Mouse (Mus musculus) thymus, postnatal 4 days (tissue): Measurements from ENCODE around the gene Anapc16.
A peak's percentile ranks its signal among the peaks of the same experiment; 100 is the strongest.
"Not testable (repeated sequence)": the region's sequence is repeated elsewhere in the genome, so short reads cannot be mapped to it uniquely, and the experiment has no call there.

Experiments used
- DNase-seq: peaks from one replicate; pipeline ENCODE4 v3.0.0; 2021

The Anapc16 gene

DNA sequence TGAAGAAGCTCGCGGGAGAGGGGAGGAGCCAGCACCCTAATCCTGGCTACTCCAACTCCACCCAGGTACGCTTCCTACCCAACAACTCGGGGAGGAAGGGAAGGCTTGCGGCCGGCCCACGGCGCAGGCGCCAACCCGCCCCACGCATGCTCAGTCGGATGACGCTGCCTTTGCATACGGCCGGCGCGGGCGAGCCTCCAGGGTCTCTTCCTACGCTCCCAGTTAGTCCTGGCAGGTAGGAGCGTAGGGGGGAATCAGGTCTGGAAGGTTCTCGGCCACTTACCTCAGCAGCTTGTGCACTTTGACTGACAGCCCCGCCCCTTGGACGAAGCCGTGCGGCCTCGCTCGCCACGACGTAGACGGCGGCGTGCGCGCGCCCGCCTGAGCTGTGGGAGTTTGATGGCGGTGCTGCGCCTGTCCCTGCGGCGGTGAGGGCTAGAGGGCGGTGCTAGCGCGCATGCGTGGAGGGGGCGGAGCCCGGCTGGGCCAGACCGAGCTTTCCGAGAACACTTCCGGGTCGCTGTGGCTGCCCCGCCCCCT lies at the start of gene Anapc16, which contains the start of gene Ascc1:
Anapc16 (minus strand) TSS at position 463 of the 540 bp plus-strand sequence.
Ascc1 (plus strand) TSS at position 133 of the 540 bp plus-strand sequence.
- peak; percentile 99 for DNase-seq

DNA sequence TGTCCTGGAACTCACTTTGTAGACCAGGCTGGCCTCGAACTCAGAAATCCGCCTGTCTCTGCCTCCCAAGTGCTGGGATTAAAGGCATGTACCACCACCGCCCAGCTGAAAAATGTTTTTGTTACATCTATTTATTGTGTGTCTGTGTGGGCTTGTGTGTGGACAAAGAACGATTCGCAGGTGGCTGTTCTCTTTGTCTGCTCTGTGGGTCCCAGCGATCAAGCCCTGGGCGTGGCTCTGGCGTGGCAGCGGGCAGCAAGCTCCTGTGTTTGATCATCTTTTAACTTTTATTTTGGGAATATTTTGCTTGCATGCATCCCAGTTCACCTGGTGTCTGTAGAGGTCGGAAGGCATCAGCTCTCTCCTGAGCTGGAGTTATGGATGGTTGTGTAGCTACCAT lies 47.6 kb upstream of the Anapc16 start:
- DNase-seq, result no peak

DNA sequence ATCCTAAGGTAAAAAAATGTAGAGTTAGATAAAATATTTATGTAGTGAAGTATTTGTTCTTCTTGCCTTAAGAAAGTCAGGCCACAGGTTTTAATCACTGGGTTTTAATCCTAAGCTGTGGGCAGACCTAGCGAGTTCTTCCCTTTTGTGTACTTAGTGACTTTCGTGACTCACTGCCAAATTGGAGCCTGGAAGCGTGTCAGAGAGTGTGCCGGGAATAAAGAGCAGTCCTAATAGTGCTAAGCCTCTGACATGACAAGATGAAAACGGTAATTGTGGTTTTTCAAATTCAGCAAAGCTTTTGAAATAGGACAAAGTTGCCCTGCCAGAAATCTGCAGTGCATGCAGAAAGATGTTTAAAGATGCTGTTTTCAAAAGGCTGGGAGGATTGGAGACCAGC lies 43.8 kb upstream of the Anapc16 start:
- no peak for DNase-seq

DNA sequence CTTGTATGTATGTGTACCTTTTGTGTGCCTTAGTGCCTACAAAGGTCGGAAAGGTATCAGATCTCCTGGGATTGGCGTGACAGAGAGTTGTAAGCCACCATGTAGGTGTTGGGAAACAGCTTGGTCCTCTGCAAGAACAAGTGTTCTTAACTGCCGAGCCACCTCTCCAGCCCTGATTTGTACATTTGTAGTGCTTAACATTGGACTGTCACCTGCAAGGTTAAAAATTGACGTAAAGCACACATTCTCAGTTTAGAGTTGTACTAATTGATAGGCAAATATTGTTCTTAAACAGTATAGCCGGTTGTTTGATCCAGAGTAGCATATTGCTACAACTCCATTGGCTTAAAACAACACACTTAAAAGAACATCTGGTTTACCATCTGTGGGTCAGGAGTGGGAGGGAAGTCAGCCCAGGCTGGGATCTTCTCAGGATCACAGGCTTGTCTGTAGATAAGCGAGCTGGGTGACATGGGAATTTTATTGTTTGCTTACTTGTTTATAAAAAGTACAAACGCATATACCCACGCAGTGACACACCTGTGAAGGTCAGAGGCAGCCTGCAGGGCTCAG lies 39.5 kb upstream of the Anapc16 start:
- no peak for DNase-seq

DNA sequence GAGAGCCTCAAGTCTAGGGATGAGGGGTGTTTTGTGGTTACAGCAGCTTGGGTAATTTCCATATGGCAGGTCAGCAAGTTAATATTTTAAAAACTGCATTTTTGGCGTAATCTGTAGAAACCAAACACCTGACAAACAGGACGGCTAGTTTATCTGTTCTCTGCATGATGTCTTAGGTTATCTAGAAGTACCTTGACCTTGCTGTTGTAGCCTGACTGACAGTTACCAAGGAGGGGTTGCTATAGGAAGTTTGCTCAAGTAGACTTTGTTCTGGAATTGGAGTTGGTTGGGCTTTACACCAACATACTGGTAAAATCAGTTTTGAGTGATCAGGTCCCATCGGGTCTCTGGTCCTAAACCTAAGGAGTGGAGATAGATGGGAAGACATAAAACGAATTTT lies 32.8 kb upstream of the Anapc16 start:
- no peak for DNase-seq

DNA sequence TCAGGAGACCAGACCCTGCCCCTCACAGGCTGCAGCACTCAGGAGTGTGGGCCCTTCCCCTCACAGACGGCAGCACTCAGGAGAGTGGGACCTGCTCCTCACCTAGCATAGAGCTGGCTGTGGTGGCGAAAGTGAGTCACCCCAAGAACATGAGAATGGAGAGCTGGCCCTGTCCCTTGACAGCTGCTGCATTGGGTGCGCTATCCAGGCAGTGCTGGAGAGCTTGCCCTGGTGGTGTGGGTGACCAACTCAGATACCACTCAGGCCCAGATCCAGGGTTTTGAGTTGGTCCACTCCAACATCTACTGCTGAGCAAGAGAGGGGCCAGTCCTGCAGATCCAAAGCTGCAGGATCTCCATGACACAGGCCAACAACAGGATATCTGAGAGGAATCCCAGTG lies 31.7 kb upstream of the Anapc16 start:
- no peak for DNase-seq

DNA sequence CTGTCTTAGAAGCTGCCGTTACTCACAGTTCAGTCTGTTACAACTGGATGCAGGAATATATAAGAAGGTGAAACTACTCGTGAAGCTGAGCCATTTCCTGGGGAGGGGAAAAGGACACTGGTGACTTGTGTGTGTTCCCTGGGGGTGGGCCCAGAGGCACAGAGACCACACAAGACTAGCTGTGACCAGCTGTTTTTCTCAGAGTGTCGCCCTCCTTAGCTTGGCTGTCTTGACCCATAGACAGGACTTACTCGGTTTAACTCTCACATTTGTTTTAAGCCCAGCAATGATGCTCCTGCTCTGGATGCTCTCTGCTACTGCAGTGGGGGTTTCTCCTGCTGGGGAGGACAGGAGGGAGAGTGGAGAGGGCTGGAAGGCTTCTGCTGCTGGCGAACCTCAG lies 30.1 kb upstream of the Anapc16 start:
- DNase-seq, result no peak

DNA sequence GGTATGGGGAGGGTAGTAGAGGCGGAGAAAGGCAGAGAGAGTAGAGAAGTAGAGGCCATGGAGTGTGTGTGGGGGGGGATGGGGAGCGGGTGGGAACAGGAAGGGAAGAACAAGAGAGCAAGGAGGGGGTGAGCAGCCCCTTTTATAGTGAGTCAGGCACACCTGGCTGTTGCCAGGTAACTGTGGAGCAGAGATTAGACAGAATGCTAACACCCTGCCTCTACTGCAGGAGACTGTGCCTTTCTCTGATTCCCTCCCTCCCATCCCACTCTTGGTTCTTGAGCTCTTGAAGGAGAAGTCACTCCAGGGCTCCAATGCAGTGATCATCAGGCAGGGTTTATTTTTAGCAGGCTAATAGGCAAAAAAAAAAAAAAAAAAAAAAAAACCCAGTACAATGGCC lies 29.7 kb upstream of the Anapc16 start:
- DNase-seq, result no peak

DNA sequence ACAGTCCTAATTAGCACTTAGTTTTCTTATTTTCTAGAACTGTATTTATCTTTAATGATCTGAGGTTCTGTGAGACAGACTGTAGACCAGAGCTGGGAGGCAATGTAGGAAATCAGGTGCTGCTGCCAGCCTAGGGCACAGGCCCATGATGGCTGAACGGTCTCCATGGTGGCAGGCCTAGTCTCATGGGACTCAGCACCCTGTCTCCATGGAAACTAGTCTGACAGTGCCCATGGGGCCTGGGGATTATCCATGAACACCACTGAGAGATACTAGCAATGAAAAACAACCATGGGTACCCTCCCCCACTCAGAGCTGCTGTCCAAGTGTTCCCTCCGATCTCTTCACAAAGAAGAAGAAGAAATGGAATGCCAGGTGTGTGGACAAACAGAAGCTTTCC lies 29.1 kb upstream of the Anapc16 start:
- no peak for DNase-seq

DNA sequence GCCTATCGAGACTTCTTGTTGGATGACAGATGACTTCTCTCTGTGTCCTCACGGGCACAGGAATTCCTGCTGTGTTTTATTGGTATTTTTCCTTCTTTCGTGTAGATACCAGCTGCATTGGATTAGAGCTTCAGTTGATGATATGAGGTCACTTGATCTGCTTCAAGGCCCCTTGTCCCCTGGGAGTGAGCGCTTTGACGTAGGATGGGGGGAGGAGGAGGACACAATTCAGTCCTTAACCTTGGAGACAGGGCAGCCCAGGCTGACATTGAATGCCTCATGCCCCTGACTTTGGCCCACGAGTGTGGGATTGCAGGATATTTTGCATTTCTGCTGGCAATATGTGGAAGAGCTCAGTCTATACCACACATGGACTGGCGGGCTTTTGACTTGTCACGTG lies 28.6 kb upstream of the Anapc16 start:
- no peak for DNase-seq

DNA sequence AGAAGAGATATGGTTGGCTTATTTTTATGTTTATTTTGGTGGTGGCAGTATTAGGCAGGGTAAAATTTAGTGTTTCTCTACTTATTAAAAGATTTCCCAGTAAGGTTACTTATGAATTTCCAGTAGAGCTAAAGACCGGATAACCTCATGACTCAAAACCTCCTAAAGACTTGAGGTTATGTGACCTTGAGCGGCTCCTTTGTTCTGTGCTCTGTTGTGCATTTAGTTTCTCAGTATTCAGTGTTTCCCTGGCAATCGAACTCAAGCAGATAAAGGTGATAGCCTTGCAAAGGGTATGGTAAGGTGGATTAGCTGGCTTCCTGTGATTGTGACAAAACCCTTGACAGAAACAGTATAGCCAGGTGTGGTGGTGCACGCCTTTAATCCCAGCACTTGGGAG lies 26.5 kb upstream of the Anapc16 start:
- no peak for DNase-seq

DNA sequence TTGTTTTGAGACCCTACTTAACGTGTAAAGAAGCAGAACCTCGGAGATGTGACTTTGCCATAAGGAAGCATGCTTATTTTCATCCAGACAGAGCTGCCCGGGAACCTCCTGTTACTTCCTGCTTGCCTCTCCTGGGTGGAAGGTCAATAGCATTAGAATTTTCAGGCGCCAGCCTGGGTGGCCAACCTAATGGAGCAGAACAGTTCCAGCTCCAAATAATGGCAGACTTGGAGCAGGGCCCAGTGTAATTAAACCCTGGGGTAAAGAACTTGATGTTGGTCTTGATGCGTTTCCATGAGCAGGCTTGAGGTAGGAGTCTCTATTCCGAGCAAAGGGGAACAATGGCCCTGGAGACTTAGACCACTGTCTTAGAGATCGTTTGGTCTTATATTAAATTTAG lies 26.0 kb upstream of the Anapc16 start:
- DNase-seq, result no peak

DNA sequence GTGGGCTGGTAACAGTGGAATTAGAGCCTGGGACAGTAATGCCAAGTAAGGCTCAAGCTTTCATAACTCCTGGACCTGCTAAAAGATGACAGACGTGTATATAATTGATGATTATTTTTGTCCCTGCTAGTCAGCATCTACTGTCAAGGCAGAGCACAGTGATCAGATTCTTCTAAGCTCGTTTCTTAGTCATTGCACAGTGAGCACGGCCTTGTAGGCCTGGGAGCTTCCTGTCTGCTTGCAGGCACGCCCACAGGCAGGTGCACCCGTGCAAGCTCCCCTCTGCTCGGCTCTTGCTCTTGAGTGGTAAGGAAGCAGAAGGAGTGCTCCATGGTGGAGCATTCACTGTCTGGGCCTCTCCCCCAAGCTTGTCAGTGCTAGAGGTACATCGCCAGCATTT lies 25.2 kb upstream of the Anapc16 start:
- peak; percentile 75 for DNase-seq

DNA sequence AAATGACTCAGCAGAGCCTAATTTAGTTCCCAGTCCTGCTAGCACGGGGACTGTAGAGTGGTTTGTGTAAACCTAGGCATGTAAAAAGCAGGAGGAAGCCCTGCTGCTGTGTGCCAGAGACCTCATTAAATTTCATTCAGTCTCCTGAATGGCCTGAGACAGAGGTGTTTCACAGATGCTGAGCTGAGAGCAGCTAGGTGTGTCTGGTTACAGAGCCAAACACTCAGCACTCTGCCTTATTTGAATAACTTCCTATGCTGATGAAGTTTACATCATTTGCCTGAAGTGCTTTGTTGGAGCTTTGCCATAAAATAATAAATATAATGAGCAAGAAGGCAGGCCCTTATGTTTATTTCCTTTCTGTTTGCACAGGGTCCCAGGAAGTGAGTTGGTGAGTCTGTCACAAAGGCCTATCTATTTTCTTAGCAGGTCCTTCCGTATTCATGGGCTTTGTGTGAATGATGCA lies 24.7 kb upstream of the Anapc16 start:
- no peak for DNase-seq

DNA sequence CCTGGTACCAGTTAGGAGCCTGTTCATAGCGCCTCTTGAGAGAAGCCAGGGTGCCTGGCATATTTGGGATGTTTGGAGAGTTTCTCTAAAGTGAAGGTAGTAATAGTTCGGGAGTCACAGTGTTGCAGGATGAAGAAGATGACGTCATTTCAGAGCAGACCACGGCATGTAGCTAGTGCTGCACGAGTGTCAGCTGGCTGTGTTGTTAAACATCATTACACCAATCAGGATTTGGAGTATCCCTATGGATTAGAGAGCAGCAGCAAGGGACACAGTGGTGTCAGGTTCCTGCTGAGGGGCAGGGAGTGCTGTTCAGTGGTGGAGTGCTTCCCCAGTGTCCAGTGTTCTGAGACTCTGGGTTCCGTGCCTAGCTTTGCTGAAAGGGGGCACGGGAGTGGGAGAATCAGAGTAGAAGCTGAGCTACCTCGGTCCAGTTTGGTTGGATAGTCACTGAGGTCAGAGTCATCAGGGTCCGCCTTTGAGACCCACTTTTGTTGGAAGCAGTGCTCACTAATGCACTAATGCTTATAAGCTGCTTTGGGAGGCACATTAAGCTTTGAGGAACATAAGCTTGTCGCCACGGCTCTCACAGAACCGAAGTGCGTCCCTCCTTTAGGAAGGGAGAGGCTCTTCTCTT lies 23.9 kb upstream of the Anapc16 start:
- DNase-seq, result no peak

DNA sequence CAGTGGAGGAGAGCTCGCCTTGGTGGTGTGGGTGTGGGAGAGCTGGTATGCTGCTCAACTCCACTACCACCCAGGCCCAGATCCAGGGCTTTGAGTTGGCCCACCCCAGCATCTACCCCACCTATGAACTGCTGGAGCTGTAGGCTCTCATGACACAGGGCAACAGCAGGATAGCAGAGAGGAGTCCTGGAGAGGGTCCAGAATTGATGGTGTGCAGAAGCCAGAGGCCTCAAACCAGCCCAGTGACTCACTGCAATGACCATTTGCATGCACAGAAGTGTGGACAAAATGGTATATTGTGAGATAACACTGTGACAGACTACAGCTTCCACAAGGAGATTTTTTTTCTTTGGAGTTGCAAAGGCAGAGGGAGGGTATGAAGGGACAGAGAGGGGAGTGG lies 20.8 kb upstream of the Anapc16 start:
- no peak for DNase-seq

DNA sequence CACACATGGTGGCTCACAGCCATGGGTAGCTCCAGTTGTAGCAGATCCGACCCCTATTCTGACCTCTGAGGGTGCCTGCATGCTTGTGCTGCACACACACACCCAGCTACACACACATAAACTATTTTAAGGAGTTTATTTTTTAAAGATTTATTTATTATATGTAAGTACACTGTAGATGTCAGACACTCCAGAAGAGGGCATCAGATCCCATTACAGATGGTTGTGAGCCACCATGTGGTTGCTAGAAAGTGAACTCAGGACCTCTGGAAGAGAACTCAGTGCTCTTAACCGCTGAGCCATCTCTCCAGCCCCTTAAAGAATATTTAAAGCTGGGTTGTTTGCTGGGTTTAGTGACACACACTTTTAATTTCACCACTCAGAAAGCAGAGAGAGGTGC lies 16.4 kb upstream of the Anapc16 start:
- no peak for DNase-seq

DNA sequence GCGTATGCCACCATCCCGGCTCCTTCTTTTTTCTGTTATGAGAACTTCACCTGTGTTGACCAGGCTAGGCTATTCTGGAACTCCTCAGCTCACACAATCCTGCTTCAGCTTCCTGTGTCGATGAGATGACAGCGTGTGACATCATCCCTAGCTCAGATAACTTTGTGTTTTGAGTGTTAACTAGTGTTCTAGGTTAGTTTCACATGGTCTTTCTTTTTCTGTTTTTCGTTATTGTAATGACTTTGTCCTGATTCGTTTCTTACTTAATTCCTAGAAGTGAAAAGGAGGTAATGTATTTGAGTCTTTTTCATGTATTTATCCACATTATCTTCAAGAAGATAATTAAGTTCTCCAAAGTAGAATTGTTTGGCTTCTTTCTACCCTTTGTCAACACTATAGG lies 13.3 kb upstream of the Anapc16 start:
- DNase-seq, result no peak

DNA sequence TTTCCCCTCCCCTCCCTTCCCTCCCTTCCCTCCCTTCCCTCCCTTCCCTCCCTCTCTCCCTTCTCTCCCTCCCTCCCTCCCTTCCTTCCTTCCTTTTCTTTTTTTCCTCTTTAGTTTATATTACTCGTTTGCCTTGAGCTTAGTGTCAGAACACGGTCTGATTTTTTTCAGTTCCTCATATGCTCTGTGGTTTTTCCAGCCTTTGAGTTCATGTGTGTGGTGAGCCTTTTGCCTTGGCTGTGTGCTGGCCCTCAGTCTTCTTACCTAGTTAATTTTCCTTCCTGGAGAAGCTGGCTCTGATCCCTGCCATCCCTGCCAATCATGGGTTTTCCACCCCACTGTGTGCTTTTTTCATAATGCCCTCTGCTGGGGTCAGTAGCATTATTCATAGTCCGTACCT lies 6.2 kb upstream of the Anapc16 start:
- no peak for DNase-seq

DNA sequence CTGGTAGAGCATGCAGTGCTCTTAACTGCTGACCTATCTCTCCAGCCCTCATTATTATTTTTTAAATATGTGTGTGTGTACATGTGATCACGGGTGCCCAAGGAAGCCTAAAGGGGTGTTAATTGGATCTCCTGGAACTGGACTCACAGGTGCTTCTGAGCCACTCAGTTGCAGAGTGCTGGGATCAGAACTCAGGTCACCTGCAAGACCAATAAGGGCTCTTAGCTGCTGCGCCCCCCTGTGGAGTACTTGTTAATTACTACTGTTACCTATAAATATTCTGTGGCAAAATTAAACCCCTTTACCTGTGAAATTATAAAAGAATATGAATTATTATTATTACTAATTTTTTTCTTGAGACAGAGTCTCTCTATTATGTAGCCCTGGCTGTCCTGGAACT lies 2.3 kb upstream of the Anapc16 start:
- peak; percentile 78 for DNase-seq

DNA sequence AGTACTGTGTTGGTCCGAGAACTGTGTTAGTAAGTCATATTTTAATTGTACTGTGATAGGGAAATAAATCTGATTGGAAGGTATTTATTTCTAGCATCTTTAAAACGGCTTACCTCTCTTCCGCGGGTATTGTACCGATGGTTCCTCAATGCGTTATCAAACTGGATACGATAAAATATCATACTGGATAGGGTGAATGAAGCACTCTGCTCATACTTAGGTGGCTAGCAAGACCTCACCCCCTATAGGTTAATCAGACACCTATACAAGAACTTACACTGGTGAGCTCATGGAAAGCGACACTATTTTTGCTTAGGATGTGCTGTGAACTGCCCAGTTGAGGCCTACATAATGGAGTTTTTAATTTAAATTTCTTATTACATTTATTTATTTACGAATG lies 912 bp upstream of the Anapc16 start:
- no peak for DNase-seq

DNA sequence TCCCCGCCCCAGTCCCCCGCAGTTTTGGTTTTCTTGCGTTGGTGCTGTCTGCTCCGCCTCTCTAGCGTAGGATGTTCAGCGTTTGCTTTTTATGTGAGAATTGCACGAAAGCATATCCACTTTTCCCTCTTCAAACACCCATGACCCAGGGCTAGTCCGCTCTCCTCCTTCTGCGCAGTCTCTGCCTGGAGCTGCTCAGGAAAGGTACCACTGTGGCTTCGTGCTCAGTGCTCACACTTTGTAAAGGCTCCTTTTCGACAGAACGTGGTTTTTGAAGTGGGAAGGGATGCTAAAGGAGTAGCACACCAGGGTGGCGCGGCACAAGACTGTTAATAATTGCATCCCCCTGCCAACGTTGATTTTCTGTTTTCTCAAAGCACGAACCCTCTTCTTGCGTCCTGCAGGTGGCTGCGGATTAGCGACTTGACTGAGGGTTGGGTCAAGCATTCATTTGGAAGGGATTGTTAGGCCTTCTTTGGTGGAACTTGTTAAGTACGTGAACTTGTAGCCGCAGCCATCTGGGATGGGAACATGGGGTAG lies 348 bp upstream of the Anapc16 start:
- DNase-seq, result no peak

DNA sequence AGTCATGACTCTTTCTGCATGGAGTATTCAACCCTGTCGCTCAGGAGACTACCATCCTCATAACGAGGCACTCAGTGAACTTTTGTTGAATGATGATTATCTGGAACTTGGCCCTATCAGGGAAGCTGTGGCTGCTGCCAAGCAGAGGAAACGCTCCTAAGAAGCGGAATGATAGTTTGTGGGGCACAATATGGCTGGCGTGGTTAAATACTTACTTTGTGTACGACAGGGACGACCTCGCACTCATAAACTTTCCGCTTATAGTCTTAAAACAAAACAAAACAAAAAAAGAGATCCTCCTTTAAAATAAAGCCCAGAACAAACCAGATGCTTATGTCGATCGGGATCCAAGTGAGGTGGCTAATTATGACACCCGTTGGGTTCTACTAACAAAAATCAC lies 732 bp downstream of the Anapc16 start:
- DNase-seq, result no peak

DNA sequence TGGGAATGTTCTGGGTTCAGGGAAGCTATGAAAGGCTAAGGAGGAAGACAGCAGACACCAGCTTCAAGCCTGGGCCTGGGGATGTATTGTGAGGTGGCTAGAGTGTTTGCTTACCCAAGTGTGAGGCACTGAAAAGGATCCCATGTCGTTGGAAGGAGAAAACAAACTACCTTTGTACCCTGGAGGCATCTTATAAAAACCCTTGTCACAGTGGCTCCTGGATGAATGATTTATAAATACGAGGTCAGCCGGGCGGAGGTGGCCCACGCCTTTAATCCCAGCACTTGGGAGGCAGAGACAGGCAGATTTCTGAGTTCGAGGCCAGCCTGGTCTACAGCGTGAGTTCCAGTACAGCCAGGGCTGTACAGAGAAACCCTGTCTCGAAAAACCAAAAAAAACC lies 1.3 kb downstream of the Anapc16 start:
- not testable (repeated sequence) for DNase-seq

DNA sequence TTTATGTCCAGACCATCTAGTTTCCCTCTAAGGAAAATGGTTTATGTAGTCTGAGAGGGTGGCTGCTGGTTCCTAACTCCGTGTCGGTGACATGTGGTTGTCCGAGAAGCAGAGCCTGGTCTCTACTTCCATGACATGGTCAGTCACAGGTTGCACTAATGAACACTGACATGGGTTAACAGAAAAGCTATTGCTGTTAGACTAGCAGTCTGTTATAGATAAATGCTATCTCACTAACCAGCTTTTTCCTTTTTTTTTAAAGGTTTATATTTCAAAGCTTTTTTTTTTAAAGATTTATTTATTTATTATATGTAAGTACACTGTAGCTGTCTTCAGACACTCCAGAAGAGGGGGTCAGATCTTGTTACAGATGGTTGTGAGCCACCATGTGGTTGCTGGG lies 3.9 kb downstream of the Anapc16 start:
- DNase-seq, result no peak
